Mouse (Mus musculus) midbrain, embryonic 14.5 days (tissue): ENCODE results near the gene Sprr2i. TPM values are rescaled to one million over a fixed set of nuclear protein-coding genes. Genes with fewer than 3 reads are reported as not detected.

Source experiments
- ATAC-seq: fragments of 200-750 bp; cut with Nextera tagmentation; 2 replicates; pipeline ENCODE4 v1.8.0; 2017; ENCODE audit warnings: moderate number of reproducible peaks, moderate library complexity; ENCODE audit not compliant: low FRiP score, low TSS enrichment
- DNase-seq: peaks from one replicate; pipeline ENCODE4 v3.0.0-alpha.2; 2015
- H3K27ac ChIP-seq: fragments of 300-500 bp; sonication (generic); replicated peaks from 2 replicates; pipeline ENCODE4 v1.5.1; 2014; ENCODE audit warnings: mild to moderate bottlenecking, low read depth, low read length, moderate library complexity
- H3K27me3 ChIP-seq: fragments of 300-500 bp; sonication (generic); 2 replicates; pipeline ENCODE4 v1.6.1; 2014; ENCODE audit warnings: low read length, control low read depth, mixed read lengths; ENCODE audit not compliant: control insufficient read depth, insufficient read depth
- H3K36me3 ChIP-seq: fragments of 300-500 bp; sonication (generic); 2 replicates; pipeline ENCODE4 v1.6.1; 2014; ENCODE audit warnings: low read length, control low read depth; ENCODE audit not compliant: control insufficient read depth, insufficient read depth
- H3K4me1 ChIP-seq: fragments of 300-500 bp; sonication (generic); 2 replicates; pipeline ENCODE4 v1.6.1; 2014; ENCODE audit warnings: mild to moderate bottlenecking, antibody characterized with exemption, low read length, control low read depth; ENCODE audit not compliant: control insufficient read depth, insufficient read depth
- H3K4me2 ChIP-seq: fragments of 300-500 bp; sonication (generic); 2 replicates; pipeline ENCODE4 v1.6.1; 2014; ENCODE audit warnings: mild to moderate bottlenecking, low read length, moderate library complexity
- H3K4me3 ChIP-seq: fragments of 300-500 bp; sonication (generic); replicated peaks from 2 replicates; pipeline ENCODE4 v1.5.1; 2014; ENCODE audit warnings: low read depth, low read length
- H3K9ac ChIP-seq: fragments of 300-500 bp; sonication (generic); replicated peaks from 2 replicates; pipeline ENCODE4 v1.6.1; 2014; ENCODE audit warnings: mild to moderate bottlenecking, low read length, moderate library complexity
- H3K9me3 ChIP-seq: fragments of 300-500 bp; sonication (generic); 2 replicates; pipeline ENCODE4 v1.6.1; 2016; ENCODE audit warnings: low read length, control low read depth, mixed read lengths; ENCODE audit not compliant: control insufficient read depth
- WGBS: fragments of 180-500 bp; shearing (Covaris S2); extraction: QIAGEN DNeasy Blood & Tissue Kit; methylation state at CpG from one replicate; pipeline ENCODE4 v1.1.7; 2014; 5-methylcytosine and 5-hydroxymethylcytosine counted together
- polyA plus RNA-seq: library from polyadenylated mRNA; unstranded; fragments of >200 nt; fragmentation: Nextera tagmentation; extraction: Ambion mirVana; gene quantifications from 2 replicates; pipeline ENCODE4 v1.2.1, GENCODE M21; 2014

Gene Sprr2i
- polyA plus RNA-seq, 1 experiment from 2014 or later, result not detected

- Histone ChIP-seq H3K27ac (no peak within 1 kb of the TSS), H3K9ac (no peak within 1 kb of the TSS), H3K4me1 (no peaks in the 10 kb centered on the region), H3K4me3 (no peak within 1 kb of the TSS), H3K4me2 (no peak within 1 kb of the TSS), H3K36me3 (no peaks in the 10 kb centered on the region), H3K9me3 (no peaks in the 10 kb centered on the region), H3K27me3 (no peaks in the 10 kb centered on the region)
- DNase-seq (no peak), ATAC-seq (no peak)
- 94% methylated on average over 3 of the region's 3 CpGs for WGBS
These were observed 30.9 kb downstream of the Sprr2i start, which contains the start of gene Sprr1b for GRCm38 (mm10) chr3:92438689-92439088. Sprr1b (minus strand) TSS chr3:92438789.

GRCm38 (mm10) chr3:92440177-92440576 is 32.4 kb downstream of the Sprr2i start:
- DNase-seq (no peak), ATAC-seq (no peak)
- H3K4me2 ChIP-seq, result no peak overlapping the region
- H3K27me3 ChIP-seq, result no peaks in the 10 kb centered on the region
- H3K9me3 ChIP-seq, result no peaks in the 10 kb centered on the region
- no peak overlapping the region for H3K27ac ChIP-seq
- H3K9ac ChIP-seq, result no peak overlapping the region
- H3K4me1 ChIP-seq, result no peaks in the 10 kb centered on the region
- no peaks in the 10 kb centered on the region for H3K36me3 ChIP-seq
- WGBS, result 88% methylated on average over 3 of the region's 3 CpGs
- no peak overlapping the region for H3K4me3 ChIP-seq

- no peaks in the 10 kb centered on the region for H3K9me3 ChIP-seq
- ATAC-seq, result no peak
- H3K27me3 ChIP-seq, result no peaks in the 10 kb centered on the region
- no peak overlapping the region for H3K4me2 ChIP-seq
- 93% methylated on average over 5 of the region's 5 CpGs for WGBS
- no peak overlapping the region for H3K27ac ChIP-seq
- no peaks in the 10 kb centered on the region for H3K4me1 ChIP-seq
- no peak for DNase-seq
- H3K9ac ChIP-seq, result no peak overlapping the region
- no peak overlapping the region for H3K4me3 ChIP-seq
- H3K36me3 ChIP-seq, result no peaks in the 10 kb centered on the region
These were observed 47.4 kb downstream of the Sprr2i start for GRCm38 (mm10) chr3:92455151-92455550.

- Histone ChIP-seq H3K36me3 (no peaks in the 10 kb centered on the region), H3K9me3 (no peaks in the 10 kb centered on the region), H3K4me2 (no peak within 1 kb of the TSS), H3K27me3 (no peaks in the 10 kb centered on the region), H3K9ac (no peak within 1 kb of the TSS), H3K27ac (no peak within 1 kb of the TSS), H3K4me3 (no peak within 1 kb of the TSS), H3K4me1 (no peaks in the 10 kb centered on the region)
- DNase-seq (no peak), ATAC-seq (no peak)
- WGBS, result 76% methylated on average over 2 of the region's 2 CpGs
These were observed 50.8 kb downstream of the Sprr2i start, which contains the start of gene Sprr3 for GRCm38 (mm10) chr3:92458620-92459019. Sprr3 (minus strand) TSS chr3:92458720.

Other genes with a start within 250 kb of the Sprr2i start
- not detected in 2 replicates for gene Sprr2a1, start 192.2 kb upstream of the Sprr2i start, polyA plus RNA-seq
- gene Sprr2a2, start 192.1 kb upstream of the Sprr2i start, polyA plus RNA-seq, result not detected in 2 replicates
- not detected in 2 replicates for gene Sprr2a3, start 122.6 kb upstream of the Sprr2i start, polyA plus RNA-seq
- gene Sprr2b, start 91.4 kb upstream of the Sprr2i start, polyA plus RNA-seq, result not detected in 2 replicates
- gene Sprr2d, start 68.9 kb upstream of the Sprr2i start, polyA plus RNA-seq, result not detected in 2 replicates
- not detected in 2 replicates for gene Sprr2e, start 55.8 kb upstream of the Sprr2i start, polyA plus RNA-seq
- not detected in 2 replicates for gene Sprr2f, start 42.8 kb upstream of the Sprr2i start, polyA plus RNA-seq
- not detected in 2 replicates for gene Sprr2h, start 22.3 kb upstream of the Sprr2i start, polyA plus RNA-seq
- not detected in 2 replicates for gene Sprr2j-ps, start 10.1 kb downstream of the Sprr2i start, polyA plus RNA-seq
- 6.2 and 6.3 TPM in 2 replicates for gene Gm9774, start 21.4 kb downstream of the Sprr2i start, polyA plus RNA-seq
- gene Sprr2k, start 24.6 kb downstream of the Sprr2i start, polyA plus RNA-seq, result not detected in 2 replicates
- gene Sprr1b, start 30.8 kb downstream of the Sprr2i start, polyA plus RNA-seq, result not detected in 2 replicates
- not detected in 2 replicates for gene Sprr3, start 50.7 kb downstream of the Sprr2i start, polyA plus RNA-seq
- not detected in 2 replicates for gene Sprr1a, start 77.9 kb downstream of the Sprr2i start, polyA plus RNA-seq
- gene Sprr4, start 92.5 kb downstream of the Sprr2i start, polyA plus RNA-seq, result not detected in 2 replicates
- gene 2310046K23Rik, start 126.5 kb downstream of the Sprr2i start, polyA plus RNA-seq, result not detected in 2 replicates
- not detected in 2 replicates for gene Ivl, start 165.7 kb downstream of the Sprr2i start, polyA plus RNA-seq
- gene Smcp, start 181.0 kb downstream of the Sprr2i start, polyA plus RNA-seq, result not detected in 2 replicates
- not detected in 2 replicates for gene 2210017I01Rik, start 199.5 kb downstream of the Sprr2i start, polyA plus RNA-seq
- gene Lce6a, start 213.7 kb downstream of the Sprr2i start, polyA plus RNA-seq, result not detected in 2 replicates
- not detected in 2 replicates for gene Lce1a1, start 240.3 kb downstream of the Sprr2i start, polyA plus RNA-seq
- not detected in 2 replicates for gene Lce1b, start 248.9 kb downstream of the Sprr2i start, polyA plus RNA-seq